ENCODE assay signal across 15 mouse cellular contexts in the genomic region with DNA sequence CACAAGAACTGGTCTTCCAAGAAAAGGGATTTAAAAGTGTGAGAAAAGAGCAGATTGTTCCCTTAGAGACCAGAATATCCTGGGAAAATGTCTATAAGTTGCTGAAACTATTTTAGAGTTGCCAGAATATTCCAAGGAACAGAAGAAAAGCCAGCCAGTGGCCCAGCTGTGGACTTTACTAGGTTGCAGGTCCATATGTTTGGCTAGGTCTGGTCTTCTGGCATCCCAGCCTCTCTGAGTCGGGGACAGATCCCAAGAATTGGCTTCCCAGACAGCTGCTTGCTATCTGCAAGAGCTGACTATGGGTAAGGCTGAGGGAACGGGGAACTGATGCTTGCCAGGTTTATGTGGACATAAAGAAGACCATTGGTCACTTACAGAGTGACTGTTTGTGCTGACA.
DNase-seq lines count a peak whose midpoint lies in the region; ATAC-seq lines count a peak whose summit lies in the region.
"Had no signal": no experiment of that assay in that cellular context is flagged by ENCODE, and none has a peak within 500 bp of the region (broad histone marks: within the 10 kb centered on the region; RNA-seq: fewer than 3 reads in every experiment).

No protein-coding gene starts in this region.

- peaks cover 29% of the 10 kb centered on the region for H3K4me1 ChIP-seq in limb, embryonic 15.5 days
- H3K4me1 ChIP-seq: hindbrain, embryonic 15.5 days had no signal

- intact Hi-C loops in gastrocnemius, postnatal 14 days (cut with DNase I; ENCODE audit: low total_unique reads) = no loop called here
- intact Hi-C loops in left cerebral cortex, postnatal 4 days (cut with DNase I) = no loop called here

- DNase-seq in gastrocnemius, postnatal 14 days = peak; percentile 10
- no peak for DNase-seq in gastrocnemius, adult 18-20 months (ENCODE audit: low spot score)
- peak; percentile 35 to 52 for DNase-seq in left cerebral cortex, adult 9 months (ENCODE audit: low spot score in 2 of 2)
- DNase-seq in left cerebral cortex, postnatal 4 days = no peak
- DNase-seq in heart, adult 8-10 months (ENCODE audit: low spot score) = peak; percentile 42
- no peak for DNase-seq in cerebellum, postnatal 25 days
- DNase-seq in natural killer cell, adult 2 months (ENCODE audit: low spot score in 2 of 2) = no peak
- DNase-seq: B cell, adult 2 months; gastrocnemius, postnatal 10 days had no signal

- ATAC-seq in limb, embryonic 15.5 days (ENCODE audit: insufficient number of reproducible peaks, low FRiP score, low TSS enrichment, low read depth) = peak; percentile 36; the same call in 1 of the 2 replicates
- ATAC-seq: activated CD4-positive, CD25-positive, alpha-beta regulatory T cell, adult 4 months had no signal

- H3K27ac ChIP-seq in limb, embryonic 15.5 days = no peak overlapping the region
- H3K27ac ChIP-seq: hindbrain, embryonic 15.5 days; layer of hippocampus, adult 2 months; midbrain, embryonic 10.5 days had no signal

- 42% methylated on average over 2 of the region's 2 CpGs for WGBS in limb, embryonic 15.5 days

- H3K9me3 ChIP-seq in limb, embryonic 15.5 days = no peaks in the 10 kb centered on the region
- H3K9me3 ChIP-seq: hindbrain, embryonic 15.5 days; midbrain, embryonic 10.5 days had no signal

- H3K36me3 ChIP-seq in limb, embryonic 15.5 days = no peaks in the 10 kb centered on the region
- H3K36me3 ChIP-seq: hindbrain, embryonic 15.5 days; midbrain, embryonic 10.5 days had no signal

- no peak overlapping the region for H3K4me2 ChIP-seq in limb, embryonic 15.5 days
- H3K4me2 ChIP-seq: hindbrain, embryonic 15.5 days; liver, embryonic 11.5 days had no signal

- no peaks in the 10 kb centered on the region for H3K27me3 ChIP-seq in limb, embryonic 15.5 days
- H3K27me3 ChIP-seq: hindbrain, embryonic 15.5 days had no signal

- H3K9ac ChIP-seq in limb, embryonic 15.5 days = no peak overlapping the region
- H3K9ac ChIP-seq: hindbrain, embryonic 15.5 days had no signal

- no peak overlapping the region for H3K4me3 ChIP-seq in limb, embryonic 15.5 days
- H3K4me3 ChIP-seq: hindbrain, embryonic 15.5 days; layer of hippocampus, adult 2 months; midbrain, embryonic 10.5 days had no signal

Comparison
In these comparisons a context has a peak if more than half of its experiments do, and no peak if none do; other contexts are left out.
1. DNase-seq: peak in gastrocnemius, postnatal 14 days (single experiment), left cerebral cortex, adult 9 months (2 of 2) and heart, adult 8-10 months (single experiment); none in gastrocnemius, adult 18-20 months (single experiment), left cerebral cortex, postnatal 4 days (single experiment), cerebellum, postnatal 25 days (0 of 2) and natural killer cell, adult 2 months (0 of 2).